Mouse (Mus musculus) neural tube, embryonic 15.5 days (tissue): ENCODE data around the gene Runx2. TPM values are rescaled to one million over a fixed set of nuclear protein-coding genes. Genes with fewer than 3 reads are reported as not detected.
A peak's percentile ranks its signal among the peaks of the same experiment; 100 is the strongest.

Source experiments
- ATAC-seq: fragments of 200-750 bp; cut with Nextera tagmentation; 2 replicates; pipeline ENCODE4 v1.8.0; 2017; ENCODE audit warnings: mild to moderate bottlenecking, moderate TSS enrichment, moderate library complexity; ENCODE audit not compliant: low FRiP score
- H3K27ac ChIP-seq: fragments of 300-500 bp; sonication (generic); replicated peaks from 2 replicates; pipeline ENCODE4 v1.5.1; 2015; ENCODE audit warnings: mild to moderate bottlenecking, inconsistent platforms
- H3K27me3 ChIP-seq: fragments of 300-500 bp; sonication (generic); replicated peaks from 2 replicates; pipeline ENCODE4 v1.6.1; 2015; ENCODE audit warnings: inconsistent platforms
- H3K36me3 ChIP-seq: fragments of 300-500 bp; sonication (generic); 2 replicates; pipeline ENCODE4 v1.6.1; 2015; ENCODE audit warnings: inconsistent platforms
- H3K4me1 ChIP-seq: fragments of 300-500 bp; sonication (generic); 2 replicates; pipeline ENCODE4 v1.6.1; 2015; ENCODE audit warnings: inconsistent platforms
- H3K4me2 ChIP-seq: fragments of 300-500 bp; sonication (generic); 2 replicates; pipeline ENCODE4 v1.6.1; 2015; ENCODE audit warnings: inconsistent platforms, mild to moderate bottlenecking, moderate library complexity
- H3K4me3 ChIP-seq: fragments of 300-500 bp; sonication (generic); replicated peaks from 2 replicates; pipeline ENCODE4 v1.5.1; 2015; ENCODE audit warnings: mild to moderate bottlenecking, inconsistent platforms
- H3K9ac ChIP-seq: fragments of 300-500 bp; sonication (generic); replicated peaks from 2 replicates; pipeline ENCODE4 v1.6.1; 2015; ENCODE audit warnings: mild to moderate bottlenecking, inconsistent platforms
- H3K9me3 ChIP-seq: fragments of 300-500 bp; sonication (generic); replicated peaks from 2 replicates; pipeline ENCODE4 v1.6.1; 2016; ENCODE audit warnings: inconsistent platforms
- WGBS: fragments of 180-500 bp; shearing (Covaris S2); methylation state at CpG from one replicate; pipeline ENCODE4 v1.1.7; 2015; ENCODE audit warnings: mixed read lengths; 5-methylcytosine and 5-hydroxymethylcytosine counted together
- polyA plus RNA-seq: library from polyadenylated mRNA; unstranded; fragments of >200 nt; fragmentation: Nextera tagmentation; extraction: Ambion mirVana; gene quantifications from 2 replicates; pipeline ENCODE4 v1.2.1, GENCODE M21; 2015

Gene Runx2
- polyA plus RNA-seq, 1 experiment from 2014 or later = 0.68 TPM

GRCm38 (mm10) chr17:44475910-44476309 lies 338.7 kb downstream of the Runx2 start:
- no peak overlapping the region for H3K9ac ChIP-seq
- no peak overlapping the region for H3K4me2 ChIP-seq
- no peak overlapping the region for H3K4me3 ChIP-seq
- no peaks in the 10 kb centered on the region for H3K4me1 ChIP-seq
- H3K36me3 ChIP-seq = no peaks in the 10 kb centered on the region
- H3K27me3 ChIP-seq = no peaks in the 10 kb centered on the region
- H3K9me3 ChIP-seq = no peaks in the 10 kb centered on the region
- no peak for ATAC-seq
- H3K27ac ChIP-seq = no peak overlapping the region
- 96% methylated on average over 8 of the region's 8 CpGs for WGBS

DNA sequence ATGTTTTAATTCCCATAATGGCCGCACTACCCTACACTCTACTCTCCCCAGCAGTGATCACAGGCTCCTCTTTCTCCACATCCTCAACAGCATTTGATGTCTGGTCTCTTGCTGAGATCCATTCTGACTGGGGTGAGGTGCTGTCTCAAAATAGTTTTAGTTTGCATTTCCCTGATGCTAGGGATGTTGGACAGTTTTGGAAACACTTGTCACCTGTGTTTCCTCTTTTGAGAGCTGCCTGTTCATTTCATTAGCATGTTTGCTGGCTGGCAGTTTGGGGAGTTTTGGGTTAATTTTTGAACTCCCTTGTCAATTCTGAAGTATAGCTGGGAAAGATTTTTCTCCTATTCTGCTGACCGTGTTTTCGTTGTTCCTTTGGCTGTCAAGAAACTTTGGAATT lies 340.3 kb downstream of the Runx2 start:
- no peaks in the 10 kb centered on the region for H3K4me1 ChIP-seq
- H3K4me2 ChIP-seq = no peak overlapping the region
- no peak overlapping the region for H3K4me3 ChIP-seq
- H3K36me3 ChIP-seq = no peaks in the 10 kb centered on the region
- H3K27me3 ChIP-seq = no peaks in the 10 kb centered on the region
- no peak overlapping the region for H3K9ac ChIP-seq
- ATAC-seq = no peak
- 77% methylated on average over 3 of the region's 3 CpGs for WGBS
- no peaks in the 10 kb centered on the region for H3K9me3 ChIP-seq
- no peak overlapping the region for H3K27ac ChIP-seq

GRCm38 (mm10) chr17:44472695-44473094 lies 341.9 kb downstream of the Runx2 start:
- no peak for ATAC-seq
- WGBS = 63% methylated on average over 7 of the region's 7 CpGs

GRCm38 (mm10) chr17:44463679-44464078 lies 350.9 kb downstream of the Runx2 start:
- WGBS = 84% methylated on average over 4 of the region's 4 CpGs
- Histone ChIP-seq H3K27me3 (no peaks in the 10 kb centered on the region), H3K4me3 (no peak overlapping the region), H3K4me1 (0 out of 2 replicates have a peak, but pooled peaks cover 3% of the 10 kb centered on the region), H3K9me3 (no peaks in the 10 kb centered on the region), H3K4me2 (no peak overlapping the region), H3K9ac (no peak overlapping the region), H3K27ac (no peak overlapping the region), H3K36me3 (no peaks in the 10 kb centered on the region)
- ATAC-seq = no peak

More at GRCm38 (mm10) chr17:44472695-44473094, 341.9 kb downstream of the Runx2 start:
- Histone ChIP-seq H3K27me3 (no peaks in the 10 kb centered on the region), H3K4me1 (no peaks in the 10 kb centered on the region), H3K9me3 (no peaks in the 10 kb centered on the region), H3K27ac (no peak overlapping the region), H3K4me3 (no peak overlapping the region), H3K4me2 (no peak overlapping the region), H3K36me3 (no peaks in the 10 kb centered on the region), H3K9ac (no peak overlapping the region)

GRCm38 (mm10) chr17:44460156-44460555 lies 354.4 kb downstream of the Runx2 start:
- H3K4me3 ChIP-seq = no peak overlapping the region
- no peaks in the 10 kb centered on the region for H3K36me3 ChIP-seq
- H3K4me1 ChIP-seq = peaks cover 3% of the 10 kb centered on the region; the same call in 1 of the 2 replicates
- H3K9ac ChIP-seq = no peak overlapping the region
- H3K27ac ChIP-seq = no peak overlapping the region
- H3K4me2 ChIP-seq = no peak overlapping the region
- WGBS = 89% methylated on average over 6 of the region's 6 CpGs
- no peak for ATAC-seq
- no peaks in the 10 kb centered on the region for H3K9me3 ChIP-seq
- H3K27me3 ChIP-seq = 0 out of 2 replicates have a peak, but pooled peaks cover 5% of the 10 kb centered on the region

DNA sequence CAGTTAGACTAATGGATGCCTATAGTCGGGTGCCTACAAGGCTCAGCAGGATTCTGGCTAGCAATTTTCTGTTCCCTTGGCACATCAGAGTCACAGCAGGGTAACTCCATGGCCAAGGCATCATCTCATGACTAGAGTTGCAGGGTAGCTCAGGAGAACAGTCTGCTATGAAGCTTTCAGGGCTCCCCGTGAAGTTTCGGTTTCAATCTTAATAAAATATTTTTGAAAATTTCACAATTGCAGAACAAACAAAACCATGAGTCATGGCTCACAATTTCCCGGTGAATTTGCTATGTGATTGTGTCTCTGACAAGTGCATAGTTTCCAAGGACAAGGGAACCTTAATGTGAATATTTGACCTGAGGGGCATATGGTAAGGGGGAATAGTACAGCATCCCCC lies 355.6 kb downstream of the Runx2 start:
- 97% methylated on average over 4 of the region's 4 CpGs for WGBS
- Histone ChIP-seq H3K9ac (no peak overlapping the region), H3K27me3 (peaks cover 7% of the 10 kb centered on the region; the same call in 1 of the 2 replicates), H3K27ac (no peak overlapping the region), H3K4me1 (peaks cover 3% of the 10 kb centered on the region; the same call in 1 of the 2 replicates), H3K4me3 (no peak overlapping the region), H3K4me2 (no peak overlapping the region), H3K9me3 (no peaks in the 10 kb centered on the region), H3K36me3 (no peaks in the 10 kb centered on the region)
- ATAC-seq = no peak

DNA sequence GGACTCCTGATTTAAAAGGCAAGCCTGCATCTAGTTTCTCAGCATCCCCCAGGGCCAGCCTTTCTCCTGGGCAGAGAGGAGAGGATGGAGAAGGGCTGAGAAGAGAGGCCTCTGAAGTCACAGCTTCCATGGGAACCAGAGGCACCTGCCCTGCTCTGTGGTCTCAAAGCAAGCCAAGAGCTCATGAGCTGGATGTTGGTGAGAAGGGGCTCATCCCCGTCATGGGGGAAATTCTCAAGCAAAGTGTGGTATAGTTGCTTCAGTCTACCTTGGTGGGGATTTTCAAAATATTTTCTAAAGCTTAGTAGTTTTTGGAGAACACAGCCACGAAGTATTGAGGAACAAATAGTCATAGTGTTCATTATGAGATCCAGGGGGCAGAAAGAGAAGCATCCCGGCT lies 357.9 kb downstream of the Runx2 start:
- WGBS = 92% methylated on average over 3 of the region's 3 CpGs
- no peak overlapping the region for H3K9ac ChIP-seq
- ATAC-seq = no peak

GRCm38 (mm10) chr17:44455681-44456600 lies 358.7 kb downstream of the Runx2 start:
- no peak overlapping the region for H3K9ac ChIP-seq
- H3K4me2 ChIP-seq = peak overlapping the region; percentile 22; the same call in 1 of the 2 replicates
- no peak; the same call in 1 of the 2 replicates for ATAC-seq
- no peaks in the 10 kb centered on the region; the same call in 1 of the 2 replicates for H3K4me1 ChIP-seq
- H3K36me3 ChIP-seq = no peaks in the 10 kb centered on the region
- H3K4me3 ChIP-seq = no peak overlapping the region
- H3K27me3 ChIP-seq = peaks cover 9% of the 10 kb centered on the region; the same call in 1 of the 2 replicates
- 37% methylated on average over 12 of the region's 12 CpGs for WGBS
- H3K9me3 ChIP-seq = no peaks in the 10 kb centered on the region
- H3K27ac ChIP-seq = no peak overlapping the region

More for the DNA sequence above, 357.9 kb downstream of the Runx2 start:
- Histone ChIP-seq H3K27ac (no peak overlapping the region), H3K4me3 (no peak overlapping the region), H3K27me3 (peaks cover 9% of the 10 kb centered on the region; the same call in 1 of the 2 replicates), H3K36me3 (no peaks in the 10 kb centered on the region), H3K9me3 (no peaks in the 10 kb centered on the region), H3K4me1 (no peaks in the 10 kb centered on the region; the same call in 1 of the 2 replicates), H3K4me2 (no peak overlapping the region)

- peaks cover 4% of the 10 kb centered on the region; the same call in 1 of the 2 replicates for H3K27me3 ChIP-seq
- 65% methylated on average over 9 of the region's 9 CpGs for WGBS
- no peak overlapping the region for H3K9ac ChIP-seq
- no peak overlapping the region for H3K4me2 ChIP-seq
- H3K27ac ChIP-seq = no peak overlapping the region
- no peaks in the 10 kb centered on the region for H3K4me1 ChIP-seq
- no peak overlapping the region for H3K4me3 ChIP-seq
- ATAC-seq = no peak
- no peaks in the 10 kb centered on the region for H3K36me3 ChIP-seq
- no peaks in the 10 kb centered on the region for H3K9me3 ChIP-seq
Measured at GRCm38 (mm10) chr17:44449915-44450471, 364.6 kb downstream of the Runx2 start.
